Mouse (Mus musculus) myocyte (in vitro differentiated cells): ENCODE data around the gene Srrm3. TPM values are rescaled to one million over a fixed set of nuclear protein-coding genes. Genes with fewer than 3 reads are reported as not detected.

Experiments
- H3K27me3 ChIP-seq: one replicate; pipeline ENCODE4 v1.6.1; 2011; ENCODE audit not compliant: control insufficient read depth, insufficient read depth, insufficient read length
- H3K36me3 ChIP-seq: one replicate; pipeline ENCODE4 v1.6.1; 2011; ENCODE audit not compliant: control insufficient read depth, insufficient read depth
- H3K4me2 ChIP-seq: one replicate; pipeline ENCODE4 v1.6.1; 2011; ENCODE audit warnings: low read depth, control low read depth
- H3K4me3 ChIP-seq: one replicate; pipeline ENCODE4 v1.5.1; 2011; ENCODE audit warnings: mild to moderate bottlenecking, control low read depth, moderate library complexity
- H3K79me2 ChIP-seq: one replicate; pipeline ENCODE4 v1.6.1; 2011; ENCODE audit not compliant: control insufficient read depth, insufficient read depth
- H3ac ChIP-seq: one replicate; pipeline ENCODE4 v1.6.1; 2011; ENCODE audit not compliant: control insufficient read depth, insufficient read length
- CEBPB ChIP-seq: IDR thresholded peaks from 2 replicates; pipeline ENCODE4 v1.6.1; 2011; ENCODE audit warnings: mild to moderate bottlenecking, moderate library complexity; ENCODE audit not compliant: poor library complexity, insufficient read depth, severe bottlenecking
- E2F4 ChIP-seq: IDR thresholded peaks from one replicate; pipeline ENCODE4 v1.6.1; 2011; ENCODE audit warnings: mild to moderate bottlenecking, control low read depth, moderate library complexity; ENCODE audit not compliant: insufficient read depth
- MAX ChIP-seq: IDR thresholded peaks from one replicate; pipeline ENCODE4 v1.6.1; 2011; ENCODE audit warnings: low read depth, mild to moderate bottlenecking, control low read depth
- MYOD1 ChIP-seq, 3 experiments: IDR thresholded peaks; one replicate each; pipeline ENCODE4 v1.6.1; 2011; ENCODE audit warnings: control low read depth in 2 of 3, low read depth in 2 of 3, mild to moderate bottlenecking in 2 of 3, moderate library complexity in 1 of 3; ENCODE audit not compliant: insufficient read length in 2 of 3, control insufficient read depth in 1 of 3
- MYOG ChIP-seq, 3 experiments: IDR thresholded peaks; one replicate each; pipeline ENCODE4 v1.6.1; 2011; ENCODE audit warnings: control low read depth in 2 of 3, low read depth in 2 of 3, mild to moderate bottlenecking in 2 of 3; ENCODE audit not compliant: insufficient read length in 2 of 3, control insufficient read depth in 1 of 3, insufficient read depth in 1 of 3
- POLR2A ChIP-seq: IDR thresholded peaks from one replicate; pipeline ENCODE4 v1.6.1; 2011; ENCODE audit warnings: low read depth, mild to moderate bottlenecking, control low read depth, moderate library complexity; ENCODE audit not compliant: insufficient read length
- POLR2AphosphoS2 ChIP-seq: IDR thresholded peaks from one replicate; pipeline ENCODE4 v1.6.1; 2011; ENCODE audit warnings: low read depth, control low read depth; ENCODE audit not compliant: insufficient read length
- REST ChIP-seq: IDR thresholded peaks from one replicate; pipeline ENCODE4 v1.6.1; 2011; ENCODE audit warnings: mild to moderate bottlenecking, control low read depth, moderate library complexity; ENCODE audit not compliant: insufficient read depth, insufficient read length
- SRF ChIP-seq: IDR thresholded peaks from one replicate; pipeline ENCODE4 v1.6.1; 2011; ENCODE audit warnings: low read depth; ENCODE audit not compliant: control insufficient read depth, insufficient read length
- TCF12 ChIP-seq: IDR thresholded peaks from one replicate; pipeline ENCODE4 v1.6.1; 2011; ENCODE audit warnings: mild to moderate bottlenecking, control low read depth; ENCODE audit not compliant: poor library complexity, insufficient read depth, severe bottlenecking
- TCF3 ChIP-seq: IDR thresholded peaks from one replicate; pipeline ENCODE4 v1.6.1; 2011; ENCODE audit warnings: low read depth, control low read depth; ENCODE audit not compliant: insufficient read length
- USF1 ChIP-seq: IDR thresholded peaks from one replicate; pipeline ENCODE4 v1.6.1; 2011; ENCODE audit warnings: low read depth, mild to moderate bottlenecking, control low read depth, moderate library complexity
- polyA plus RNA-seq: library from polyadenylated mRNA; unstranded; fragments of >200 nt; fragmentation: generic; extraction: Trizol; gene quantifications from one replicate; pipeline ENCODE4 v1.2.1, GENCODE M21; 2012; ENCODE audit warnings: missing spikeins

Gene Srrm3
- polyA plus RNA-seq, 1 experiment = not detected

DNA sequence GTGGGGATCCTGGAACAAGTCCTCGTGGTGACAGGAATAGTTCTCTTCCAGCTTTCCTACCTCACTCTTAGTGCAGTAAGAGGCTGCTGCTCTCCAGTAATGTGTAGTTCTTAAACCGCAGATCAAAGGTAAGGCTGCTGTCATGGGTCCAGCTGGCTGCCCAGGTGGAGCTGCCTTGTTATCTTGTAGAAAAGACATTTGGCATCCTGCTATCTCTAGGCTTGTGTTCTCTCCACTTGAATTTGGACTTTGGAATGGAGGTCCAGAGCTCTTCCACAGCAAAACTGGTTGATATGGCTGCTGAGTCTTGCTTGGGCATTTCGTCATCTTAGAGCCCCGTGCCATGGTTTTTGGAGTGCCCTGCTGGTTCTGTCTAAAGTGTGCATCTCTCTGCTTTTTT lies 23.8 kb upstream of the Srrm3 start:
- TF ChIP-seq POLR2AphosphoS2 (no peak), POLR2A (no peak), E2F4 (no peak), MYOG (IDR thresholded peaks at IDR 0.05; ENCODE audit: control insufficient read depth in 1 of 3, insufficient read depth in 1 of 3, insufficient read length in 2 of 3, low read depth in 2 of 3) (no peak)
- no peak overlapping the region for H3K4me3 ChIP-seq
- no peak overlapping the region for H3ac ChIP-seq
- H3K79me2 ChIP-seq = peaks cover 38% of the 10 kb centered on the region
- peaks cover 55% of the 10 kb centered on the region for H3K36me3 ChIP-seq
- no peak overlapping the region for H3K4me2 ChIP-seq
- H3K27me3 ChIP-seq = no peaks in the 10 kb centered on the region

DNA sequence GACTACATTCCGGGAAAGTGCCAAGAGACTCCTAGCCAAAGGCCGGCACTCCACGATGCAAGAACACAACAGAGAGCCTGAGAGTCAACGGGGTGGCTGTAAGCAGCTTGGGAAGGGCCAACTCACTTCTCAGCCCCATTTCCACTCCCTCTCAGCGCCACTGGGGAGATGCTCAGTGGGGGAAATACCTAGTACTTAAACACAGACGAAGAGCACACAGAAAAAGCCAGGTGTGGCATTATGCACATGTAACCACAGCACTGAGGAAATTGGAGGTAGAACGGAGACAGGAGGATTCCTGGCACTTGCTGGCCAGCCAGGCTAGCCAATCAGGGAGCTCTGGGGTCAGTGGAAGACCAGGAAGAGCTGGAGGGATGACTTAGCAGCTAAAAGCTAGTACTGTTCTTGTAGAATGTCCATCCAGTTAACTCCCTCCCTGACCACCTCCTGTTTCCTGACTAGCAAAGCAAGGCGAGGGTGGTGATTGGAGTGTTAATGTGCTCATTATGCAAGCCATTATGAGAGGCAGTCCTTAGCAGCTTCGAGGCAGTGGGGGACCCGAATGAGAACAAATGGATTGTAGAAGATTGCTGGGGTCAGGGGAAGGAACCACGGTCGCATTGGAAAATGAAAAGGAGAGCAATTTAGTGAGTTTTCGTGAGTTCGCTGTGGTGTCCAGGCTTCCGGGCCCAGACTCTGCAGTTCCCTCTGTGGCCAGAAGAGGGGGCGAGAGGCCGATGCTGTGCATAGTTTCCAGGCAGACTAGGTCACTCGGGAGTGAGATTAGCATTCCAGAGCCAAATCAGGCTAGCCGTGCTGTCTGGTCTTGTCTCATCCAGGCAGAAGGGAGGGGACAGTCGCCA lies 12.5 kb upstream of the Srrm3 start:
- TF ChIP-seq POLR2AphosphoS2 (no peak), SRF (no peak), E2F4 (no peak)
- Histone ChIP-seq H3K4me3 (no peak overlapping the region), H3K79me2 (no peaks in the 10 kb centered on the region), H3K36me3 (peaks cover 14% of the 10 kb centered on the region), H3K4me2 (peak overlapping the region; percentile 76), H3ac (no peak overlapping the region), H3K27me3 (no peaks in the 10 kb centered on the region)

DNA sequence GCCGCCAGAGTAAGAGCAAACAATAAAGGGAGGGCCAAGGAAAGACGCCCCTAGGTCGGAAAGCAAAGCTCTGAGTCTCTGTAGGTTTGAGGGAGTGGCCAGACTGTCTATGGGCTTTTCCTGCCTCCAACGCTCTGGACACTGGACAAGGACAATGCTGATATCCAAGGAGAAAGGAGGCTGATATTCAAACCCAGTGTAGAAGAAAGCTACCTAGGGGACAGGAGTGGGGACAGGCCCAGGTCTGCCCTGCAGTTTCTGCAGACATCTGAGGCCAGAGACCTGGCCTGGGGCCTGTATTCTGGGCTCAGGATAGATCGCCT lies 11.9 kb upstream of the Srrm3 start:
- Histone ChIP-seq H3K79me2 (no peaks in the 10 kb centered on the region), H3K36me3 (peaks cover 14% of the 10 kb centered on the region), H3K27me3 (no peaks in the 10 kb centered on the region), H3K4me2 (peak overlapping the region; percentile 76), H3K4me3 (no peak overlapping the region), H3ac (no peak overlapping the region)
- TF ChIP-seq TCF12 (no peak), CEBPB (no peak), MYOG (IDR thresholded peaks at IDR 0.05; ENCODE audit: control insufficient read depth in 1 of 3, insufficient read depth in 1 of 3, insufficient read length in 2 of 3, low read depth in 2 of 3) (no peak), MAX (no peak), MYOD1 (IDR thresholded peaks at IDR 0.05; ENCODE audit: control insufficient read depth in 1 of 3, insufficient read length in 2 of 3, low read depth in 2 of 3) (no peak), REST (no peak), TCF3 (no peak), SRF (no peak), E2F4 (no peak), USF1 (no peak)

DNA sequence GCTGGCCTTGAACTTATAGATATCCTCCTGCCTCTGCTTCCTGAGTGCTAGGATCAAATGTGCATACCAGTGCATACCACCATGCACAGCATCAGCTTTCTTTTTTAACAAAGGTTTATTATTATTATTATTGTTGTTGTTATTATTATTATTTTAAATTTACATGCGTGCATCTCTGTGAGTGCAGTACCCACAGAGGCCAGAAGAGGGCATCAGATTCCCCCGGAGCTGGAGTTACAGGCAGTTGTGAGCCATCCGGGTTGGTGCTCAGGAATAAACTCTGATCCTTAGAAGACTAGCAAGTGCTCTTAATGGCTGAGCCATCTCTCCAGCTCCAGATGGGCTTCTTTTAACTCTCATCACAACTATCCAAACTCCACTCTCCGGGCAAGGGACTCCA lies 6.9 kb upstream of the Srrm3 start:
- H3K36me3 ChIP-seq = no peaks in the 10 kb centered on the region
- H3K4me2 ChIP-seq = no peak overlapping the region
- no peaks in the 10 kb centered on the region for H3K79me2 ChIP-seq
- H3ac ChIP-seq = no peak overlapping the region
- TF ChIP-seq SRF (no peak), TCF12 (no peak), MYOD1 (IDR thresholded peaks at IDR 0.05; ENCODE audit: control insufficient read depth in 1 of 3, insufficient read length in 2 of 3, low read depth in 2 of 3) (no peak), CEBPB (no peak), POLR2A (no peak), USF1 (no peak), POLR2AphosphoS2 (no peak), MAX (no peak), E2F4 (no peak), TCF3 (no peak), REST (no peak), MYOG (IDR thresholded peaks at IDR 0.05; ENCODE audit: control insufficient read depth in 1 of 3, insufficient read depth in 1 of 3, insufficient read length in 2 of 3, low read depth in 2 of 3) (no peak)
- peaks cover 33% of the 10 kb centered on the region for H3K27me3 ChIP-seq
- no peak overlapping the region for H3K4me3 ChIP-seq

DNA sequence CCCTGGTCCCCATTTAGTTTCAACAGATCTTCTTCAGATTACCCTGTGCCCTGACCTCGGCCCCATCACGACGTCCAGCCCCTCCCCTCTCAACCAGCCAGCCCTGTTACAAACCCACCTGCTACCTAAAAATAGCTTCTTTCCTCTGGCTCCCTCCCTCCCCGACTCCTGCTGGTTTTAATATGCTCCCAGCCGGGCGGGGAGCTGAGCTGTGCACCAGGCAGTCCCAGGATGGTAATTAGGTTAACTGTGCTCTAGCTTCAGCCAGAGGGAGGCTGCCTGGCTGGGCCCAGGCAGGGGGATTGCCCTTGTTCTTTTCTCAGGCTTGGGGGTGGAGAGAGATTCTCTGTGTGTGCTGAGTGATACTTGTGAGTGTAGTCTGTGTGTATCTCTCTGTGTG lies 5.8 kb upstream of the Srrm3 start:
- H3K27me3 ChIP-seq = peaks cover 37% of the 10 kb centered on the region
- H3K36me3 ChIP-seq = no peaks in the 10 kb centered on the region
- no peak overlapping the region for H3K4me2 ChIP-seq
- H3K79me2 ChIP-seq = no peaks in the 10 kb centered on the region
- TF ChIP-seq MYOG (IDR thresholded peaks at IDR 0.05; ENCODE audit: control insufficient read depth in 1 of 3, insufficient read depth in 1 of 3, insufficient read length in 2 of 3, low read depth in 2 of 3) (no peak), POLR2A (no peak), MYOD1 (IDR thresholded peaks at IDR 0.05; ENCODE audit: control insufficient read depth in 1 of 3, insufficient read length in 2 of 3, low read depth in 2 of 3) (no peak), REST (no peak), USF1 (no peak), TCF3 (no peak), TCF12 (no peak), CEBPB (no peak), POLR2AphosphoS2 (no peak), MAX (no peak), E2F4 (no peak), SRF (no peak)
- no peak overlapping the region for H3ac ChIP-seq
- no peak overlapping the region for H3K4me3 ChIP-seq
